Mouse (Mus musculus) gonadal fat pad, adult 2 months (tissue): ENCODE results near the gene Rtl4. TPM values are rescaled to one million over a fixed set of nuclear protein-coding genes. Genes with fewer than 3 reads are reported as not detected.

ENCODE experiments used
- DNase-seq: peaks from one replicate; pipeline ENCODE4 v3.0.0-alpha.2; 2012; ENCODE audit warnings: low read depth
- polyA plus RNA-seq: library from polyadenylated mRNA; depleted of rRNA; stranded (reverse); fragments of >200 nt; gene quantifications from 2 replicates; pipeline ENCODE4 v1.2.3, GENCODE M21; 2012; rRNA removed

Gene Rtl4
- polyA plus RNA-seq = 0.63 and 0.96 TPM in 2 replicates

- no peak for DNase-seq
Measured at GRCm38 (mm10) chrX:144688207-144689118, at the start of gene Rtl4. Gene Rtl4 (plus strand): TSS chrX:144688907.

- no peak for DNase-seq
Measured at GRCm38 (mm10) chrX:144644756-144645155, 44.0 kb upstream of the Rtl4 start.

GRCm38 (mm10) chrX:144645394-144645793 lies 43.3 kb upstream of the Rtl4 start:
- DNase-seq = no peak

GRCm38 (mm10) chrX:144652196-144652595 lies 36.5 kb upstream of the Rtl4 start:
- no peak for DNase-seq

- no peak for DNase-seq
Measured at GRCm38 (mm10) chrX:144687742-144688141, 965 bp upstream of the Rtl4 start.

- DNase-seq = no peak
Measured at GRCm38 (mm10) chrX:144688142-144688206, 733 bp upstream of the Rtl4 start, which contains the start of gene Trpc5. Gene Trpc5 (minus strand): TSS chrX:144688180.

GRCm38 (mm10) chrX:144689119-144689858 lies 582 bp downstream of the Rtl4 start:
- no peak for DNase-seq

- DNase-seq = no peak
Measured at GRCm38 (mm10) chrX:144689859-144690181, 1.1 kb downstream of the Rtl4 start.

GRCm38 (mm10) chrX:144716330-144716729 lies 27.6 kb downstream of the Rtl4 start:
- no peak for DNase-seq

- no peak for DNase-seq
Measured at GRCm38 (mm10) chrX:144747528-144748049, 58.9 kb downstream of the Rtl4 start.

GRCm38 (mm10) chrX:144986980-144987379 lies 298.3 kb downstream of the Rtl4 start:
- no peak for DNase-seq

GRCm38 (mm10) chrX:145065484-145065913 lies 376.8 kb downstream of the Rtl4 start:
- no peak for DNase-seq

GRCm38 (mm10) chrX:145089802-145090201 lies 401.1 kb downstream of the Rtl4 start:
- DNase-seq = peak; percentile 8

GRCm38 (mm10) chrX:145090360-145090759 lies 401.7 kb downstream of the Rtl4 start:
- DNase-seq = no peak

- DNase-seq = no peak
Measured at GRCm38 (mm10) chrX:145090964-145091363, 402.3 kb downstream of the Rtl4 start.

Other genes with a start within 250 kb of the Rtl4 start
- 1.9 and 2.8 TPM in 2 replicates for gene Trpc5os, start 232.3 kb upstream of the Rtl4 start, polyA plus RNA-seq
- gene Trpc5, start 727 bp upstream of the Rtl4 start, polyA plus RNA-seq = 0.09 and 0.10 TPM in 2 replicates